Mouse (Mus musculus) left cerebral cortex, adult 18-20 months (tissue): ENCODE measurements at regions not wholly inside any gene's neighbourhood (a gene's known extent, or its start where the extent isn't known, plus 50 kb on each side); places are given as distances from the start of the nearest gene placed in this dataset.

Experiments
- DNase-seq, 2 experiments: peaks; one replicate each; pipeline ENCODE4 v3.0.0; 2021 to 2022; ENCODE audit warnings: low spot score in 2 of 2, mixed read lengths in 1 of 2

DNA sequence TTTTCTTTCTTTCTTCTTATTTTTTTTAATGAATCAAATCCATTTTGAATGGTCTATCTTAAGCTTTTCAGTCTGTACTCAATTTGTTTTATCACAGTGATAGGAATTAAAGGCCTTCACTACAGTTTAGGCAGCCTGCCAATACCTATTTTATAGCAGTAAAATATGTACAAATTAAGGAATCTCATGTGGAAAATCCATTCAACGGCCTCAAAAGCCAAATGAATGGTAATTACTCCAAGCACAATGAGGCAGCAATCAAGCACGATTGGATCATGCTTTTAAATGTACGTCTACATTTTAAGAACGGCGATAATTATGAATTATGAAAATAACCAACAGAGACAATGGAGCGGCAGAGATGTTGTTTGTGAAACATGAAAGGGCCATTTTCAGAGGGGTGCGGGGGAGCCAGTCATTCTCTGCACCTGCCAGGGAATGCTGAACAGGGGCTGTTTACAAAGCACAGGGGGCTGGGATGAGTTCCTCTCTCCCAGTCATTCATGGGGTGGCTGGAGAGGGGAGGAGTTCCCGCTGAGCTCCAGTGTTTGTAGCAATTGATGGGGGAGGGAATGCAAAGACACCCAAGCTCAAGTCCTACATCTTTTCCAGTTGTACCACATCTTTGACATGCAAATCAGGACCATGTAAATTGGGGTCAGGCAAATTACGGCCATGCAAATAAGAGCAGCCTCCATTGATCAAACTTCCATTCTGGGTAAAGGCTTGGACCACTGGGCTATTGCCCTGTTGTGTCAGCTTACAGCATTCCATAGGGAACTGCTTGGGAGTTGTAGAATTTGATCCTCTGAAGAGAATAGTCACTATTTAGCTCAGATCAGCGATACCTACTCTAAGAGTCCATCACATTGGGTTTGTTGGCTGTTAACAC, 381.1 kb upstream of the Castor2 start:
- peak in 1 of 2 experiments; percentile 1 for DNase-seq

DNA sequence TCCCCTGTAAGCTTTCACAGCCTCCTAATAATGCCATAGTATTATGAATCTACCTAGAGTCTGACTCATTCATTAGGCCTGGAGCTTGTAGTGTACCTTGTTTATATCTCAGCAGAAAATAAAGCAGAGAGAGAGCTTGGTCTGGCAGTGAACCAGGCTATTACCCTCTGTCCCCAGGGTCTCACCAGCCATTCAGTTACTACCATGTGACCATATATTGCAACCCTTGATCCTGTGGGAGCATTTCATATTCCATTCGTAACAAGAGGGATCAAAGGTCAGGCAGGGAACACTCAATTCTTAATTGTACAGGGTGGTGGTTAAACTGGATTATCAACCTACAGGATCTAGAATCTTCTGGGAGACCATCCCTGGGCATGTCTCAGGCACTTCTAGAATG, 383.7 kb upstream of the Castor2 start:
- no peak for DNase-seq

DNA sequence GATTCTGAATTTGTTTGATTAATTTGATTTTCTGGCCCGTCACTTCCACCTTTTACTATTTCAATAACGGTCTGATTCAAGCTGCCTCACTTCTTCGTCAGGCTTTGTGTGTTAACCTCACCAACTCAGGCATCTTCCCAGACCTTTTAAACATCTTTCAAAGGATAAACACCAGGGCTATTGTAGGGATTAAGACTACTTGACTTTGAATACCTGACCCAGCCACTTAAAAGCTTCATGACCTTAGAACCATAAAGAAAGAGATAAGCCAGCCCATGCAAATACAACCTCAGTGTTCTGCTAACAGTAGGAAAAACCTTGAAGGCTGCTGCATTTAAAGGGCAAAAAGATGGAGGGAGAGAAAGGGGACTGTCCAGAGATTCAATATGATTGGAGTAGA, 386.9 kb upstream of the Castor2 start:
- no peak for DNase-seq

DNA sequence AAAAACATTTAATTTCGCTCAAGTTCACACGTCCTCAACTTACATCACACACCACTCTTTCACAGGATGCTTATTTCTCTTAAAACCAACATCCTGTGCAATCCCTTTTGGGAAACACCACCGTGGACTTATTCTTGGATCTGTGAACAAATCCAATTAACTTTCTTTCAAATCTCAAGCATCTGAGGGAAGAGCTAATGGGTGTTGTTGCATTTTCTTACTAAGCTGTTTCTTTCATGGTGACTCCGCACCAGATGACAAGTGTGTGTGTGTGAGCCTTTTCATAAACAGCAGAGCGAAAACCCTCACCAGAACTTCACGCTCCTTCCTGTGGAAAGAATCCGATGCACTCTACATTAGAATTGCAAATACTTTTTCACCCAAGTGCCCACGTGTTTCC, 390.6 kb upstream of the Castor2 start:
- peak in 1 of 2 experiments; percentile 5 for DNase-seq

DNA sequence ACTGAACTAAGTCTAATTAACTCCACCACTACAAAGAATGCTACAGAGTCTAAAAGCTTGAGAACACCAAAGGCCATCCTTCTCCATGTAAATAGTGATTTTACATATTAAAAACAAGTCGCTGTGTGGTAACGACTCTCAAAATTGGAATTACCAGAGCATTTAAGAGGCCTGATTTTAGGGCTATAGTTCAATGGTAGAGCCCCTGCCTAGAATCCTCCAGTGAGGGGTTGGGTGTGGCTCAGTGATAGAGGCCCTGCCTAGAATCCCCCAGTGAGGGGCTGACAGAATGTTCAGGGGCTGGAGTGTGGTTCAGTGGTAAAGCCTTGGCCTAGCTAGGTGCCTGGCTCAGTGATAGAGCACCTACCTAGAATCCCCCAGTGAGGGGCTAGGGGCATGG, 413.3 kb upstream of the Castor2 start:
- DNase-seq, result no peak

DNA sequence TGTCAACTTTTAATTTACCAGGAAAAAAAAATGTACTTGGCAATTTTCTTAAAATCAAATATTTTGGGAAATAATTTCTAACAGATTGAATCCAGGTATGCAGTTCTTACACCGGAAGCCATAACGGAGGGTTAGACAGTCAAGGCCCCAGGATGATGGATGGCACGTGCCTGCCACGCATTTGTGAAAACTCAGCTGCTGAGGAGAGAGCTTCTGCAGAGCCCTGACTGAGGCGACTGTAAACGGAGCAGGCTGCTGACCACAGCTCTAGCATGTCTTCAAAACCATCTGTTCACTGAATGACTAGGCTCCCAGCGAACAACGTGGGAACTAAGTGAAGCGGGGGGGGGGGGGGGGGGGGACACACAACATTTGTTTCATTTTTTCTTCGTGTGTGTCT, 416.5 kb upstream of the Castor2 start:
- no peak for DNase-seq

DNA sequence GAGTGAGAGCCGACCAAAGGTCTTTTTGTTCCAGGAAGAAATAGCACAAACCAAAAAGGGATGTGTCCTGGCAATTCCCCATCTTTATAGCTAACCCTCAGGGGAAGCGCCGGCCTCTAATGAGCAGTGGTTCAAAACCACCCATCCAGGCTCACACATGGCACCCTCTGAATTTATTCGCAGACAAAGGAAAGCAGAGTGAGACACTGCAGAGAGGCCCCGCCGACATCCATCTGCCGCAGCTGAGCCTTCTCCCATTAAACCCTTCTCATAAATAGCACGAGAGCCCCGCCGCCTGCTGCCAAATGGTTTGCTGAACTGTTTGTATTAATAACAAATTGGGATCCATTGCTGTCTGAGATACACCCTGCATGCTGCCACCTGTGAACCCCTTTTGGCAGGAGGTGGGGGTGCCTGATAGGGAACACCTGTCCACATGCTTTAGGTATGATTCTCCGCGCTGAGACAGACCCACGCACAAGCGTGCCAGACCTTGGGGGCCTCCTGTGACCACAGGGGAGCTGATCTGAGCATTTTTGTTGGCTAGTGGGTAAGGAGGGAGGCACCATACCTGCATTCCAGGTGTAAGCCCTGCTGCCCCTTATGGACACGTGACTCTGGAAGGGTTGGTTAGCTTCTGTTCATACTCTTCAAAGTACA, 422.6 kb upstream of the Castor2 start:
- no peak for DNase-seq

DNA sequence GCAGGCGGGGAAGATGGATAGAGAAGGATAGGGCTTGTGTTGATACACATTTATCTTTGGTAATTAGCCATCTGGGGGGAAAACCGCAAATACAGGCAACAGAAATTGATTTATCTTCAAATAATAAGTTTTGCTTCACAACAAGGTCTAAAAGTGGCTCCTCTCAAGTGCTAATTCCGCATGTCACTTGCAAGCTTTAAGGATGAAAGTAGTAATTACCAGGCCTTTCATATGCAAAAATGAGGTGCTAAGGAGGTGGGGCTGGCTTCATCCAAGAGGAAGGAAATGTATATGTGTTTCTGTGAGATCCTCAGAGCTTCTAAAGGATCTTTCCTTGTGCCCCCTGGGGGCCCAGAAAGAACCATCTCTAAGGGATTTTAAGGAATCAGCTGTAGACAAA, 423.9 kb upstream of the Castor2 start:
- DNase-seq, result no peak

DNA sequence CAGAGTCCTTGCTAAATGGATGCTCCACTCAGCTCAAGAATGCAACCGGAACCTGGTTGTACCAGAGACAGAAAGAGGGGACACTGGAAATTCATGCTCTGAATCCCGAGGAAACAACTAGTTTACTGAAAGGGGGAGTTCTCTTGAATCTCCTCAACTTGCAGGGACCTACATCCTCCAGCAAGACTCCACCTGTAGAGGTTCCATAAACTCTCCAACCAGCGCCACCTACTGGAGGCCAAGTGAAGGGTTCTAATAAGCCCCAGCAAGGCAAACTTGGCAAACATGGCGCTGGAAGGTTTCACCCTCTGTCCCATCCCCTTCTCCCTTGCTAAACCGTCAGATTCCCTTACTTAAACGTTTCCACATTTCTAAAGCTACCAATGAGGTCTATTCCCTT, 433.0 kb upstream of the Castor2 start:
- DNase-seq, result peak; percentile 51 to 79

DNA sequence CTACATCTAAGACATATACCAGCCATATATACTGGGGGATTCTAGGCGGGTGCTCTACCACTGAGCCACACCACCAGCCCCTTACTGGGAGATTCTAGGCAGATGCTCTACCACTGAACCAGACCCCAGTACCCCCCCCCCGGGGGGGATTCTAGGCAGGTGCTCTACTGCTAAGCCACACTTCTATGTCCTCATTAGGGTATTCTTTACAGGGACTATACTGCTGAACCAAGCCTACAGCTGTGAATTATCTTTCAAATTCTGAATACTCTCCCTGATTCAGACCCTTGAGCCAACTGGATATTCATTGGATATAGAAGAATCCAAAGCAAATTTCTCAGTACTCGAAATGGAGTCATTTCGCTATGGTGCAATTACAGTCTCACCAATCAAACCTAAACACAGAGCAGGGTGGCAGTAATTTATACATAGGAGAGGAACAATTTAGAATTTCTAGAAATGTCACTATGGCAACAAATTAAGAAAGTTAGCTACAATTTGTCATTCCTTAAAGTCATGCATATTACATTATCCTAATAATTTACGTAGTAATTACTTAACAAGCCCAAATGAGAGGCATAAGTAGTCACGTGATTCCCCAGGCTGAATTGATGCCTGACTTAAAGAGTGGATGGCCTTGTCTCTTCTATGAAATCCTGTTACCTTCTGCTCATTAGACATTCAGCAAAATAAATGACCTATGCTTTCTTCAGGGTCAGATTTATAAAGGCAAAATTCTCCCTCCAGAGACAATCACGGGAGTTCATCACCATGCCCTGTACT, 436.8 kb upstream of the Castor2 start:
- no peak for DNase-seq

DNA sequence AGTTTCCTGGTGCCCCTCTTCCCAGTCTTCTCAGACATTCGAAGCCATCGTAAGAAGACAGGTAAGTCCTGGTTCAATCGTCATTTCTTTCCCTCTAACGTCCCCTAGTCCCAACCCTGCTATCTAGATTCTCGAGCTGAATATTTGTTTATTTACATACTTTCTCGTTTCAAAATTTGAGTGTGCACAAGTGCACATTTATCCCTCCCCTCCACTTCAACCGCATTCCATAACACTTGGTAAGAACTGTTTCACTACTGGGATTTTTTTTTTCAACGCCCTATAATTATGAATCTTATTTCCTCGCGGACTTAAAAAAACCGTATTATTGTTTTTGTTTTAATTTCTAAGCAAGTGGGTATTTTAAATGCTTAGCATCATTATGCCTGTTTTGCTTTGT, 439.2 kb upstream of the Castor2 start:
- DNase-seq, result no peak

DNA sequence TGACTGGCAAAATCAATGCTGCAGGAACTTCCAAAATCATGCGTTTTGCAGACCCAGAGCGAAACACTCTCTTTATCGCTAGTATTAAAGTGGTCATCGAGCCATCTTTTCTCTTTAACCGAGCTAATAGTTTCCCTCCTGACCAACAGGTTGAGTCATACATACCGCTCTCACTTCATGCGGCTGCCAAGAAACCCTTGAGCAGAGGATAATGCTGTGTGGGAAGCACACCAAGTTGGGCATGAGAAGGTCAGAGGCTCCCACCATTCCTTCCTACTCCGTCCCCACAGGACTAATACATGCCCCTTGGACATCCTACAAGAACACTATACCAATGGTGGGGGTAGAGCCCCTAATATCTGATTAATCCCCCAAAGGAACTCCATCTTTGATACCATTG, 442.7 kb upstream of the Castor2 start:
- DNase-seq, result no peak

DNA sequence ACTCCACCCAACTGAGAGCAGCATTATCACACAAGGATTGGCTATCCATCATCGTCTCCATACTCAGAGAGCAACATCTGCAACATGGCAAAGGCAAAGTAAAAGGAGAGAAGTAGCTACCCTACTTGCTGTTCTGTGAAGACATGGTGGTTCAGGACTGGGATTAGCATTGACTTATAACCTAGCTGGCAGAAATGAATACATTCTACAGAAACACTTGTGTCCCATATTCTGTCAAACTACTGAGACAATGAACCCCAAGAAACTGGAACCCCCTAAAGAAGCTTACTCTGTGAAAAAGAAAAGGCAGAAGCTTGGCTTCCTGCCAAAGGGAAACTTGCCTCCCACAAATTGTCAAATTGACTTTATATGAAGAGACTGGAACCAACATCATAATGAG, 446.1 kb upstream of the Castor2 start:
- DNase-seq, result no peak

DNA sequence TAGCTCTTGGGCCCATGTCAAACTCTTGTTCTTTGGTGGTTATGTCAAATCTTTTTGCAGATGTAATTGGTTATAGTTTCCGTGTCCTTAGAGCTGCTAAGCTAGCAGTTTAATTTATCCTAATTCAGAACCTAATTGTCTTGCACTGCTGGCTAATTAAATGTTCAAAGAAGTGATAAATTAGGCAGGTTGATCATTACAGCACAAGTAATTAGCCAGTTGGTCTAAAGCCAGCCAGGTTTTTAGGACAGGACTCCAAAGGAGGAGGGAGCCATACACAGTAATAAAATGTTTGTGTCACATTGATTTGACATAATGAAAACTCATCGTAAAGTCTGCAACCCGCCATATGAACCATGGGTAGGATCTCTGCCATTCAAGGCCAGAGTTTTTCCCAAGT, 449.3 kb upstream of the Castor2 start:
- no peak for DNase-seq

DNA sequence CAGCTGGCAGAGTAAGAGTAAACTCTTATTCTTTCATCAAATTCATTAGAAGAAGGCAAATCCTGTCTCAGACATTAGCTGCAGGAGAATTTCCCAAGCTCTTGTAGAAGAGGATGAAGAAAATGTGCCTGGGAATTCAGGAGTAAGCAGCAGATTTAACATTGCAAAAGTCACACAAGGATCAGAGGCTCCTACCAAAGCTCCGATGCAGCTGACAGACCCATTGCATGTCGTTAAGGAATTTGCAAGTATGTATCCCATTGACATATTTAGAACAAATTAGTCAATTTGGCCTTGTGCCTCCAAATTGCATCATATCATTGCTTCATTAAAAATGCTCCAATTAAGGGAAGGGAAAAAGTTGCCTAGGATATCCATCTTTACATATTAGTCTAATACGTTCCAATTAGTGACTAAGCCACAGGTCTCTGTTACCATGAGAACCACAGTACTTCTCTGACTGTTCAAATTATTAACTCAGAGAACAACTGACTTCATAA, 453.8 kb upstream of the Castor2 start:
- DNase-seq, result no peak

DNA sequence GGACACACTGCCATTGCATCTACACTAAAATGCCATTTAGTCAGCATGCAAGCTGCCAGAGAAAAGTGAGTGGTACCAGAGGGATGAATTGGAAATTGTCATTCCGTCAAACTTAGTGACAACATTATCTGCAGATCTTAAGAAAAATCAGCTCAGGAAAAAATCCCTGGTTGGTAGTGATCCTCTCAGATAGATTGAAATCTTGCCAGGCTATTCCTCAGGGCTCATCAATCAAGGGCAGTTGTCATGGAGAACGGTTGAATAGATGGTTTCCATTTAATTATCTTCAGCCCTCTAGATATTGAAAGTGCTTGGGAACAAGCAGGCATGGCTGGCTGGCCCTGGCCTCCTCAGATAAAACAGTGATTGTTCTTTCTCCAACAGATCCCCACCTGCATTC, 456.2 kb upstream of the Castor2 start:
- DNase-seq, result no peak

DNA sequence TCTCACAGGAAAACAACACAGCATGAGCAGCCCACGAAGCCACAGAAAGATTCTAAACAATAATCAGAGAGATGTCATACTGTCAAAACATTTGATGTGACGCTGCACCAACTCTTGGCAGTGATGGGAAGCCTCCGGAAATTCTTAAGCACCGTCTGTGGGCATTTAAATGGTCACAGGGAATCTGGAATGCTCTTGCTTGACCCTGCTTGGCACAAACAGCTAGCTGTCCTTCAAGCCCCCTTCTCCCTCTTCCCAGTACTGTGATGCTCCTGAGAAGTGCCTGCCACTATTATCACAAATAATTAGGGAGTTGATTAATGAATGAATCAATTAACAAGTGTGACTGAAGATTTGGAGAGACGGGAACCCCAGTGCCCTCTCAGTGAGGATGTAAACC, 465.0 kb upstream of the Castor2 start:
- DNase-seq, result no peak

DNA sequence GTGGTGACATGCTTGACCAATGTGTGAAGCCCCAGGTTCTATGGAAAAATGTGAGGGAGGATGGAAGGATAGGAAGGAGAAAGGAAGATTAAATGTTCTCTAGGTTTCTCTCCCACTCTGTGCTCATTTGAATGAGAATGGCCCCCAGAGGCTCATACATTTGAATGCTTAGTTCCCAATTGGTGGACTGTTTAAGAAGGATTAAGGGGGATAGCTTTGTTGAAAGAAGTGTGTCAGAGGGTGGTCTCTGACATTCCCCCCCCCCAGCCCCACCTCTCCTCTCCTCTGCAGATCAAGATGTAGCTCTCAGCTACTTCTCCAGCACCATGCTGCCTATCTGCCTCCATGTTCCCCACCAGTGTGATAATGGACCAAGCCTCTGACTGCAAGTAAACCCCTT, 467.7 kb upstream of the Castor2 start:
- DNase-seq, result no peak

DNA sequence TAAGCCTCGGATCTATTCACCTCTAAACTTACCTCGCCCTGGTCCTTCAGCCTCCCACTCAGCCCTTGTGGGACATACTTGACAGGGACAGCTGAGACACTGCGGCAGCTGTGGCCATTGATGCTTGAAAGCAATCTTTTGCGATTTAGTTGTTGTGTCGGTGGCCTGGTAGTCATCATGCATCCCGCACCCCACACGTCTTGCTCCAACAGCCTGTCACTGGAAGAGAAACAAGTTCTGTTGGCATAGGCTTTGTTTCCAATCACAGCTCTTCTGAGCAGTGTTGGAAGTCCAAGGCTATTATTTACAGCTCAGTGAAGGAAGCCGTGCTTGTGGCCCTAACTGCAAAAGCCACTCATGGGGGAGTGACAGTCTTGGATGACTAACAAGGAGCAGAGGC, 480.2 kb upstream of the Castor2 start:
- DNase-seq, result no peak

DNA sequence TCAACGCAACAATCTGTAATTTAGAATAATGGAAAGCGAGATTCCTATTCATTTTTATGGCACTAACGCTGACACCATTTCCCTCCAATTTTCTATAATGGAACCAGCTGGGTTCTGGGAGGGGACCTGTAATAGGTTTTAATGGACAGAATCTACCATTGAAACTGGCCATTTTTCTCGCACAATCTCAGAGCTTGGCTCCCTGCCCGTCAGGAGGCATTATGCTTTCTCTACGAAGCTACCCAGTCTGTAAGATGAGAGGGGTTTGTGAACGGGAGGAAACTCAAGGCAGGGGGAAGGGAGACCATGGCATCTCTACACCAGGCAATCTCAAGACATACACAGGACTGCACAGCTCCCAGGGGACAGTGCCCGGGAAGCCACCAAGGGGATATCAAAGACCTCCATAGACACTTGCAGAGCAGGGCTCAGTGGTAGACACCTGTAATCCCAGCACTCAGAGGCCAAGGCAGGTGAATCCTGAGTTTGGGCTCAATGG, 498.2 kb upstream of the Castor2 start:
- DNase-seq, result no peak

DNA sequence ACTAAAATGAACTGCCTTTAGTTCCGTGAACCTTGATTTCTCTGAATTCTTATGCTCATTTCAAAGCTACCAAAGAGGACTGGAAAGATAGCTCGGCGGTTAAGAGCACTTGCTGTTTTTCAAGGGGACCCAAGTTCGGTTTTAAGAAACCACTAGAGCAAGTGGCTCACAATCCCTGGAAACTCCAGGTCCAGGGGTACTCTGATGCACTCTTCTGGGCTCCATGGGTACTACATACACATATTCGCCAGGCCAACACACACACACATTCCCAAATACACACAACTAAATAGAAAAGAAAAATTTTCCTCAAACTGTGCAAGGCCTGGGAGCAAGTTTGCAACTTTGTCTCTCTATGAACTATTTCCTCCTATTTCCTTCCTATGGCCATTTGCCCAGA, 498.9 kb upstream of the Castor2 start:
- DNase-seq, result no peak

DNA sequence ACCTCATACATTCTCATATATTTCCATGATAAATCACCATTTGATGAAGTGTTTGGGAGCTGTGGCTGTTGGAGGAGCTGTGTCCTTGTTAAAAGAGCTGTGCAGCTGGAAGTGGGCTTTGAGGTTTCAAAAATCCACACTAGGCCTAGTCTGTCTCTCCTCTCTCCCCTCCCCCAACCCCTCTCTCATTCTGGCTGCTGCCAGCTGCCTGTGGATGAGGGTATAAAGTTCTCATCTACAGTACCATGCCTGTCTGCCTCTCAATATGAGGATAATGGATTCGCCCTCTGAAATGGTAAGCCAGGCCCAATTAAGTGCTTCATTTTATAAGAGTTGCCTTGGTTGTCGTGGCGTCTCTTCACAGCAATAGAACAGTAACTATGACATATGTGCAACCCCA, 501.4 kb upstream of the Castor2 start:
- no peak for DNase-seq
